Mouse (Mus musculus) spleen, adult 2 months (tissue): ENCODE data around the gene Aqp6. TPM values are rescaled to one million over a fixed set of nuclear protein-coding genes. Genes with fewer than 3 reads are reported as not detected.
A peak's percentile ranks its signal among the peaks of the same experiment; 100 is the strongest.

ENCODE experiments used
- DNase-seq, 2 experiments: peaks; one replicate each; pipeline versions ENCODE4 v3.0.0 to v3.0.0-alpha.2; 2012 to 2021; ENCODE audit warnings: low spot score in 2 of 2, low read depth in 1 of 2
- H3K27ac ChIP-seq: fragments of 200-500 bp; 2 replicates; pipeline ENCODE4 v1.5.1; 2012; ENCODE audit warnings: low read length, inconsistent platforms; ENCODE audit not compliant: insufficient read depth
- H3K27me3 ChIP-seq: fragments of 200-500 bp; 2 replicates; pipeline ENCODE4 v1.6.1; 2012; ENCODE audit warnings: mild to moderate bottlenecking, moderate library complexity, low read length, inconsistent platforms; ENCODE audit not compliant: control insufficient read depth, insufficient read depth
- H3K36me3 ChIP-seq: fragments of 200-500 bp; 2 replicates; pipeline ENCODE4 v1.6.1; 2012; ENCODE audit warnings: mild to moderate bottlenecking, low read length, inconsistent platforms; ENCODE audit not compliant: control insufficient read depth, insufficient read depth
- H3K4me1 ChIP-seq: fragments of 200-500 bp; 2 replicates; pipeline ENCODE4 v1.6.1; 2011; ENCODE audit warnings: inconsistent platforms; ENCODE audit not compliant: control insufficient read depth, insufficient read depth, insufficient read length
- H3K4me3 ChIP-seq: fragments of 200-500 bp; 2 replicates; pipeline ENCODE4 v1.5.1; 2011; ENCODE audit warnings: mild to moderate bottlenecking, inconsistent platforms; ENCODE audit not compliant: insufficient read depth, insufficient read length; ENCODE audit errors: extremely low read depth
- CTCF ChIP-seq: fragments of 200-500 bp; IDR thresholded peaks from 2 replicates; pipeline ENCODE4 v1.5.1; 2011; ENCODE audit warnings: mild to moderate bottlenecking, inconsistent platforms; ENCODE audit not compliant: insufficient read depth, insufficient read length, insufficient replicate concordance; ENCODE audit errors: extremely low read depth
- POLR2A ChIP-seq: fragments of 200-500 bp; IDR thresholded peaks from 2 replicates; pipeline ENCODE4 v1.6.1; 2011; ENCODE audit warnings: low read depth, low read length, inconsistent platforms
- WGBS: fragments of 180-500 bp; shearing (Covaris S2); methylation state at CpG from one replicate; pipeline ENCODE4 v1.1.7; 2018; 5-methylcytosine and 5-hydroxymethylcytosine counted together
- polyA plus RNA-seq: library from polyadenylated mRNA; depleted of rRNA; stranded (reverse); fragments of >200 nt; gene quantifications from 2 replicates; pipeline ENCODE4 v1.2.3, GENCODE M21; 2012; rRNA removed

The Aqp6 gene
- polyA plus RNA-seq, 1 experiment = not detected

GRCm38 (mm10) chr15:99651163-99651872, 50.1 kb downstream of the Aqp6 start, which contains the start of gene Racgap1:
Gene Racgap1 (minus strand): TSS chr15:99651656.
- TF ChIP-seq CTCF = no peak
- no peak for TF ChIP-seq POLR2A
- Histone ChIP-seq H3K27ac (no peak within 1 kb of the TSS), H3K36me3 (no peaks in the 10 kb centered on the region), H3K4me3 (peak within 1 kb of the TSS; percentile 73), H3K4me1 (peaks cover 5% of the 10 kb centered on the region), H3K27me3 (peaks cover 5% of the 10 kb centered on the region)
- DNase-seq = peak; percentile 92 to 96
- WGBS = under 1% methylated on average over 68 of the region's 68 CpGs

DNA sequence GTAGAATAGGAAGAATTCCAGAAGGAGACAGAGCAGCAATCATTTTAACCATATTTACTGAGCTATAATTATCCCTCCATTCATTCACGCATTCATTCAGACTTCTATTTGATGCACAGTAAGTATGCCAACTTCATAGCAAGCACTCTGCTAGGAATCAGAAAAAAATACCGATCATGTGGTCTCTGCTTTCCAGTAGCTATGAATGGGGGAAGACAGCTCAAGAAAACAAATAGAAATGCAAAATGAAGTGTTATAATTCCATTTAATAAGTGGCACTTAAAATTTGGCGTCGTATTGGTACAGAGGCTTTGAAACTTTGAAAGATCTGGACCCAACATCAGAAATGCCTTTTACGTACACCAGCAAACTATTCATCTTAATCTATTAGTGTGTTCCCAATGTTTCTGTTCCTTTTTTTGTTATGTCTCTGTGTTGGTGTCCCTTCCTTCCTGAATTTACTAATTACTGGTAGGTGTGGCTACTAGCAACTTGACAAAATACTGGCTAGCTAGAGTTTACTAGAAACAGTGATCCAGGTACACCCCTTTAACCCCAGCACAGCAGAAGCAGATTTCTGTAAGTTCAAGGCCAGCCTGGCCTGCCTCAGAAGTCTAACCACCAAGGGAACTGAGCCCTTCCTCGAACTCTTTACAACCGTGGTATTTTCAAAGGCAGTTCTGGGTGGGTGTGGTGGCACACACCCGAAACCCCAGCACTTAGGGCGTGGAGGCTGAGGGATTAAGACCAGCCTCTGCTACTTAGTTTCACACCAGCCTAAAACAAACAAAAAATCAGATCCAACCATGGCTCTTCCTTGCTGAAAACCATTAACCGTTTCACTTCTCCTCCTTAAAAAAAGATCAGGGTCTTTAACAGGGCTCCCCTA, 51.0 kb downstream of the Aqp6 start:
- Histone ChIP-seq H3K36me3 (no peaks in the 10 kb centered on the region), H3K27ac (no peak overlapping the region), H3K4me3 (no peak overlapping the region), H3K27me3 (peaks cover 5% of the 10 kb centered on the region), H3K4me1 (peaks cover 5% of the 10 kb centered on the region)
- no peak for TF ChIP-seq CTCF
- no peak for TF ChIP-seq POLR2A
- no peak for DNase-seq
- WGBS = 59% methylated on average over 10 of the region's 10 CpGs

DNA sequence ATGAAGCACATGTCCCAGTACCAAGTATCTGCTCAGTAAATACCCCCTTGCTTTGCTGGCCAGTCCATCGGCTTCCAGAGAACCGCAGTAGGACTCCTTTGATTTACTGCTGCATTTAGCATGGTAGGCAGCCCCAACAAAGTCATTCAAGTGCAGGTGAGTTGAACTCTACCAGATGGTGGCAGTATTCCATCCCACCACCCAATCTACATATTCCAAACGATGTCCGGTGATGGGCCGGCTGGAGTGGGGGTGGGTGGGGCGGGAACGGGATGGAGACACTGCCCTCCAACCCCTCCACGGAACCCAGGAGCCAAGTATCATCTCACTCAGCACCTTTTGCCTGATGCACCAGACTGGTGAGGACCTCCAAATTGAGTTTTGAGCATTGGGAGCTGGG, 52.1 kb downstream of the Aqp6 start:
- Histone ChIP-seq H3K27me3 (peaks cover 5% of the 10 kb centered on the region), H3K36me3 (no peaks in the 10 kb centered on the region), H3K4me1 (peaks cover 5% of the 10 kb centered on the region), H3K27ac (no peak overlapping the region), H3K4me3 (no peak overlapping the region)
- no peak for TF ChIP-seq POLR2A
- 20% methylated on average over 8 of the region's 8 CpGs for WGBS
- no peak for DNase-seq

- H3K27ac ChIP-seq = no peak overlapping the region
- 18% methylated on average over 21 of the region's 21 CpGs for WGBS
- no peak overlapping the region for H3K4me3 ChIP-seq
- no peak for DNase-seq
- no peaks in the 10 kb centered on the region for H3K36me3 ChIP-seq
- TF ChIP-seq CTCF = no peak
- TF ChIP-seq POLR2A = no peak
- peaks cover 5% of the 10 kb centered on the region for H3K4me1 ChIP-seq
- peaks cover 5% of the 10 kb centered on the region for H3K27me3 ChIP-seq
Observed at GRCm38 (mm10) chr15:99653876-99654275, 52.7 kb downstream of the Aqp6 start.

Other genes with a start within 250 kb of the Aqp6 start
- gene Fmnl3, start 230.9 kb upstream of the Aqp6 start, polyA plus RNA-seq = 25.6 and 30.8 TPM in 2 replicates
- 434 and 466 TPM in 2 replicates for gene Tmbim6, start 208.5 kb upstream of the Aqp6 start, polyA plus RNA-seq
- 10.9 and 11.5 TPM in 2 replicates for gene Nckap5l, start 143.7 kb upstream of the Aqp6 start, polyA plus RNA-seq
- 5.1 and 7.4 TPM in 2 replicates for gene Bcdin3d, start 126.7 kb upstream of the Aqp6 start, polyA plus RNA-seq
- gene Faim2, start 73.2 kb upstream of the Aqp6 start, polyA plus RNA-seq = 0.06 TPM in 1 of 2 replicates, not detected in the other
- gene Aqp2, start 22.3 kb upstream of the Aqp6 start, polyA plus RNA-seq = 0.05 and 0.08 TPM in 2 replicates
- 0.27 and 0.74 TPM in 2 replicates for gene Aqp5, start 10.6 kb upstream of the Aqp6 start, polyA plus RNA-seq
- gene Racgap1, start 50.3 kb downstream of the Aqp6 start, polyA plus RNA-seq = 12.7 and 15.7 TPM in 2 replicates
- gene Asic1, start 69.0 kb downstream of the Aqp6 start, polyA plus RNA-seq = 1.3 and 2.0 TPM in 2 replicates
- gene Smarcd1, start 100.7 kb downstream of the Aqp6 start, polyA plus RNA-seq = 24.7 and 35.0 TPM in 2 replicates
- gene Gm17349, start 104.1 kb downstream of the Aqp6 start, polyA plus RNA-seq = 0.80 and 1.0 TPM in 2 replicates
- gene Gpd1, start 116.1 kb downstream of the Aqp6 start, polyA plus RNA-seq = 5.3 and 8.5 TPM in 2 replicates
- 109 and 168 TPM in 2 replicates for gene Cox14, start 124.2 kb downstream of the Aqp6 start, polyA plus RNA-seq
- 27.2 and 30.0 TPM in 2 replicates for gene Cers5, start 171.5 kb downstream of the Aqp6 start, polyA plus RNA-seq